Comparison of ENCODE assay signal across 10 mouse cellular contexts in genomic region chr17:11913620-11914019, GRCm38 (mm10).
DNase-seq lines count a peak whose midpoint lies in the region; ATAC-seq lines count a peak whose summit lies in the region.
"Had no signal": no experiment of that assay in that cellular context is flagged by ENCODE, and none has a peak within 500 bp of the region (broad histone marks: within the 10 kb centered on the region; RNA-seq: fewer than 3 reads in every experiment).

No protein-coding gene starts in this region.

- no peak for DNase-seq in kidney, adult 18-20 months
- DNase-seq in forebrain, embryonic 10.5 days (ENCODE audit: extremely low spot score, low spot score): no peak
- DNase-seq in adrenal gland, postnatal 36 days: no peak
- DNase-seq in kidney, adult 8-10 months: no peak
- DNase-seq: gastrocnemius, postnatal 10 days; lung, adult 18-20 months had no signal

- peak overlapping the region; percentile 70; the same call in 1 of the 2 replicates for H3K4me2 ChIP-seq in kidney, embryonic 16.5 days (replicated peaks; ENCODE audit: low read depth, low read length)
- peak overlapping the region; percentile 55 for H3K4me2 ChIP-seq in hindbrain, embryonic 12.5 days (replicated peaks)
- peak overlapping the region; percentile 50 for H3K4me2 ChIP-seq in midbrain, embryonic 15.5 days

- peaks cover 12% of the 10 kb centered on the region; the same call in 1 of the 2 replicates for H3K4me1 ChIP-seq in kidney, embryonic 16.5 days (ENCODE audit: insufficient read depth, low read length)
- peaks cover 23% of the 10 kb centered on the region for H3K4me1 ChIP-seq in forebrain, embryonic 10.5 days
- H3K4me1 ChIP-seq in hindbrain, embryonic 12.5 days: peaks cover 15% of the 10 kb centered on the region
- peaks cover 24% of the 10 kb centered on the region for H3K4me1 ChIP-seq in midbrain, embryonic 15.5 days

- H3K4me3 ChIP-seq in kidney, embryonic 16.5 days (ENCODE audit: low read length): no peak overlapping the region
- H3K4me3 ChIP-seq in forebrain, embryonic 10.5 days: peak overlapping the region; percentile 45
- no peak overlapping the region for H3K4me3 ChIP-seq in hindbrain, embryonic 12.5 days
- no peak overlapping the region; the same call in 1 of the 2 replicates for H3K4me3 ChIP-seq in midbrain, embryonic 15.5 days

- 9% methylated on average over 8 of the region's 8 CpGs for WGBS in kidney, embryonic 16.5 days
- WGBS in forebrain, embryonic 10.5 days: 15% methylated on average over 8 of the region's 8 CpGs
- 14% methylated on average over 8 of the region's 8 CpGs for WGBS in hindbrain, embryonic 12.5 days
- 13% methylated on average over 8 of the region's 8 CpGs for WGBS in midbrain, embryonic 15.5 days

- no peaks in the 10 kb centered on the region for H3K36me3 ChIP-seq in kidney, embryonic 16.5 days (ENCODE audit: insufficient read depth, low read length)
- H3K36me3 ChIP-seq in forebrain, embryonic 10.5 days (replicated peaks): no peaks in the 10 kb centered on the region
- H3K36me3 ChIP-seq in hindbrain, embryonic 12.5 days: no peaks in the 10 kb centered on the region
- H3K36me3 ChIP-seq in midbrain, embryonic 15.5 days (replicated peaks): no peaks in the 10 kb centered on the region
- H3K36me3 ChIP-seq: G1E had no signal

- H3K27ac ChIP-seq in kidney, embryonic 16.5 days (ENCODE audit: low read length): no peak overlapping the region
- H3K27ac ChIP-seq in forebrain, embryonic 10.5 days: no peak overlapping the region
- peak overlapping the region; percentile 40; the same call in 1 of the 2 replicates for H3K27ac ChIP-seq in hindbrain, embryonic 12.5 days
- H3K27ac ChIP-seq in midbrain, embryonic 15.5 days: no peak overlapping the region

- no peaks in the 10 kb centered on the region for H3K9me3 ChIP-seq in kidney, embryonic 16.5 days (ENCODE audit: low read length)
- no peaks in the 10 kb centered on the region for H3K9me3 ChIP-seq in forebrain, embryonic 10.5 days
- H3K9me3 ChIP-seq in hindbrain, embryonic 12.5 days (replicated peaks): no peaks in the 10 kb centered on the region
- H3K9me3 ChIP-seq in midbrain, embryonic 15.5 days: no peaks in the 10 kb centered on the region
- H3K9me3 ChIP-seq: G1E had no signal

- no peak for ATAC-seq in kidney, embryonic 16.5 days (ENCODE audit: low FRiP score, low TSS enrichment)
- no peak for ATAC-seq in hindbrain, embryonic 12.5 days (ENCODE audit: low FRiP score)
- no peak for ATAC-seq in midbrain, embryonic 15.5 days (replicated peaks)

- H3K27me3 ChIP-seq in kidney, embryonic 16.5 days (ENCODE audit: insufficient read depth, low read length): peaks cover 15% of the 10 kb centered on the region
- peaks cover 61% of the 10 kb centered on the region for H3K27me3 ChIP-seq in forebrain, embryonic 10.5 days (ENCODE audit: poor library complexity, severe bottlenecking)
- H3K27me3 ChIP-seq in hindbrain, embryonic 12.5 days: peaks cover 2% of the 10 kb centered on the region
- H3K27me3 ChIP-seq in midbrain, embryonic 15.5 days (replicated peaks): no peaks in the 10 kb centered on the region

- no peak overlapping the region for H3K9ac ChIP-seq in kidney, embryonic 16.5 days (replicated peaks; ENCODE audit: low read length)
- H3K9ac ChIP-seq in hindbrain, embryonic 12.5 days: no peak overlapping the region
- no peak overlapping the region for H3K9ac ChIP-seq in midbrain, embryonic 15.5 days
